Mouse (Mus musculus): Measurements from ENCODE around the gene Zfp872.

GRCm38 (mm10) chr9:22169327-22169726 is 18.6 kb upstream of the Zfp872 start:
- TF ChIP-seq CTCF (IDR thresholded peaks at IDR 0.05), result no peak
- no peak for TF ChIP-seq POLR2A (IDR thresholded peaks at IDR 0.05; ENCODE audit: insufficient read depth, low read depth, low read length)
